Mouse (Mus musculus): ENCODE data around the gene Mical2.
A peak's percentile ranks its signal among the peaks of the same experiment; 100 is the strongest.

Gene Mical2

GRCm38 (mm10) chr7:112399425-112400170 lies 173.9 kb downstream of the Mical2 start:
- DNase-seq (ENCODE audit: low read depth, low spot score): no peak

DNA sequence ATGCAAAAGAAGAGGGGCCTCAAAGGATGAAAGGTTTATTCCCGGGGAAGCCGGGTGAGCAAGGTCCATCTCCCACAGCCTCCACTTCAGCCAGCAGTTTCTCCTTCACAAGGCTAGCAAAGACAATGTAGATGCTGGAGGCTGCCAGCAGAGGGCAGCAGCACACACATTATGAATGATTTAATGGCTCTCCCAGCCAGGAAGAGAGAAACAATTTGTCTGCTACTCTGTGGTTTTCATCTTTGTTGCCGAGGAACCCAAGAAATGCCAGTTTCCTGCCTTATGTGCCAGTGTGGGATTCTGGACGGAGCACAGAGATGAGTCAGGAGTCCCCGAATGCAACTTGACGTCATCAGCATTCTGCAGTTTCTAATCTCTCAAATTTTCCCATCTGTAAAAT lies 174.5 kb downstream of the Mical2 start:
- DNase-seq (ENCODE audit: low read depth, low spot score): peak; percentile 60

DNA sequence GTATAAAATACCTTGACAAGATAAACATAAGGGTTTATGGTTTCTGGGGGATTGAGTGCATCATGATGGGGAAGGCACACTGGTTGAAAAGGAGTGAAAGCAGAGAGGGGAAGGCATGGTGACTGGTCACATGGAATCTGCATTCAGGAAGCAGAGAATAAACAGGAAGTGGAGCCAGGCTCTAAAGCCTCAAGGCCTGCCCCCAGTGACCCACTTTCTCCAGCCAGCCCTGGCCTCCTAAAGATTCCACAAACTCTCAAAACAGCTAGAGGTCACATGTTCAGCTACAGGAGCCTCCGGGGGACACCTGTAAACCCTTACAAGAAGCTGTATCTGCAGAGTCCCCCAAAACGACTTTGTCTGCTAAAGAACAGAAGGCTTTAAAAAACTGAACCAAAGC lies 179.4 kb downstream of the Mical2 start:
- no peak for DNase-seq (ENCODE audit: low read depth, low spot score)

GRCm38 (mm10) chr7:112405578-112405977 lies 179.9 kb downstream of the Mical2 start:
- no peak for DNase-seq (ENCODE audit: low read depth, low spot score)

DNA sequence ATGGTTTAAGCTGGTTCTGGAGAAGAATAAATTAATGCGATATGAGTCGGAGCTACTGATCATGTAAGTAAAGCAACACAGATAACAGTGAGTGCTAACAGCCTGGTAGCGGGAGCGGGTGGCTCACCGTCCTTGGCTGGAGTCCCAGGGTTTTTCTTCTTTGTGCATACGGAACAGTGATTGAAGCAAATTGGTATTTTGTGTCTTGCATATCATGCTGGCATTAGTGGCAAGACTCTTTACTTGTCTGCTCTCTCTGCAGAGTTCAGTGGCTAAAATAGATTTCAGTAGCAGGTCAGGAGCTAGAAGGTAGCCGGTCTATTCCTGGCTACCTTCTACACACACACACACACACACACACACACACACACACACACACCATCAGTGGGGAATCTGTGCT lies 181.9 kb downstream of the Mical2 start:
- DNase-seq (ENCODE audit: low read depth, low spot score): no peak

GRCm38 (mm10) chr7:112409991-112410390 lies 184.3 kb downstream of the Mical2 start:
- DNase-seq (ENCODE audit: low read depth, low spot score): no peak

DNA sequence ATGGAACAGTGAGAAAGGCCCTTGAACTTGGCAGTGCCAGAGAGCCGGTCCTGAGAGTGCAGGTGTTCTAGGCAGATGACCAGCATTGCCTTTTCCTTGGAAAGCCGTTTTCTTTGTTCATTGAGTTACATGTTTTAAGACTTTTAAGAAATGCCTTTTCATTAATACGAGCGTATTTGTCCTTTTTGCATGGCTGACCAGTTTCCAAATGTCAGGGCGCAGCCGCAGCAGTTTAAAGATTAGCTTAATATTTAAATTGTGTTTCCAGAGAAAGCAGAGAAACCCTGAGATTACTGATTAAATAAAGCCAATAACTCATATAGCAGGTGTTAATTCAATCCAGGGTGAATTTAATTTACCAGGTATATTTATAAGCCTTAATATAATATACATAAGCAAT lies 187.6 kb downstream of the Mical2 start:
- DNase-seq (ENCODE audit: low read depth, low spot score): no peak

DNA sequence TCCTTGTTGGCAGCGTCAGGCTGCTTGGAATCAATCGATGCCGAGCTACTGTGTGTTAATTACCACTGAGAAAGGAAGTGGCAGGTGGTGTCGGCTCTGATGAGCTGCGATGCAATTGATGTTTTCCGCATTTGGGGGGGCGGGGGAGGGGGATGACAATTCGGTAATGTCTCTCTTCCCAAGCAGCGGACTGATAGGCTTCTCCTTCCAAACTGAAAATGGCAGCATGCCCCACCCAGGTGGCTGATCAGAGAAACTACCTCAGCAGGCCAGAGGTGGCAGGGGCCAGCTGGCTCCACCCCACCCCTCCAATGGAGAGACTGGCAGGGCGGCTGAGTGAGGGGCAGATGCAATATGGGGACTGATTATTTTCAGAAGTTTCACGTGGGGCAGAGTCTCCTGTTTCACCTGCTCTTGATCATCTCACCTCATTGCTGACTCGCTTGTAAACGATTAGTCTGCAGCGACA lies 190.4 kb downstream of the Mical2 start:
- no peak for DNase-seq (ENCODE audit: low read depth, low spot score)

GRCm38 (mm10) chr7:112416730-112417513 lies 191.3 kb downstream of the Mical2 start:
- DNase-seq (ENCODE audit: low read depth, low spot score): no peak

GRCm38 (mm10) chr7:112417598-112417997 lies 191.9 kb downstream of the Mical2 start:
- no peak for DNase-seq (ENCODE audit: low read depth, low spot score)

- no peak for DNase-seq (ENCODE audit: low read depth, low spot score)
Observed at GRCm38 (mm10) chr7:112423438-112423837, 197.8 kb downstream of the Mical2 start.

DNA sequence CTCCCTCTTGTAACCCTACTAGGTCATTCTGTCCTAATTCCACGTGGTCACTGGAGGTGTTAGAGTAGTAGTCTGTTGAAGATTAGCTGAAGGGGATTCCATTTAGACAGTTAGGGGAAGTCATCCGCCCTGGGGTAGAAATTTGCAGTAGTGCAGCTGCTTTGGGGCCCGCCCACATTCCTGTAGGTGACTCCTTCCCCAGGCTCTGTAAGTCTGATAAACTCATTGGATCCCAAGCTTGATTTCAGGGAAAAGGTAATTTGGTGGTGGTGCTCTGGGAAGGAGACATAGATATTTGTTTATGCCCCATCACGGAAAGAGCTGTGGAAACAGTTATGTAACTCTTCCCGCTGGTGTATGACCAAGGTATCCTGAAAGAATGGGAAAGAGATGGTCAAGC lies 201.2 kb downstream of the Mical2 start:
- no peak for DNase-seq (ENCODE audit: low read depth, low spot score)

DNA sequence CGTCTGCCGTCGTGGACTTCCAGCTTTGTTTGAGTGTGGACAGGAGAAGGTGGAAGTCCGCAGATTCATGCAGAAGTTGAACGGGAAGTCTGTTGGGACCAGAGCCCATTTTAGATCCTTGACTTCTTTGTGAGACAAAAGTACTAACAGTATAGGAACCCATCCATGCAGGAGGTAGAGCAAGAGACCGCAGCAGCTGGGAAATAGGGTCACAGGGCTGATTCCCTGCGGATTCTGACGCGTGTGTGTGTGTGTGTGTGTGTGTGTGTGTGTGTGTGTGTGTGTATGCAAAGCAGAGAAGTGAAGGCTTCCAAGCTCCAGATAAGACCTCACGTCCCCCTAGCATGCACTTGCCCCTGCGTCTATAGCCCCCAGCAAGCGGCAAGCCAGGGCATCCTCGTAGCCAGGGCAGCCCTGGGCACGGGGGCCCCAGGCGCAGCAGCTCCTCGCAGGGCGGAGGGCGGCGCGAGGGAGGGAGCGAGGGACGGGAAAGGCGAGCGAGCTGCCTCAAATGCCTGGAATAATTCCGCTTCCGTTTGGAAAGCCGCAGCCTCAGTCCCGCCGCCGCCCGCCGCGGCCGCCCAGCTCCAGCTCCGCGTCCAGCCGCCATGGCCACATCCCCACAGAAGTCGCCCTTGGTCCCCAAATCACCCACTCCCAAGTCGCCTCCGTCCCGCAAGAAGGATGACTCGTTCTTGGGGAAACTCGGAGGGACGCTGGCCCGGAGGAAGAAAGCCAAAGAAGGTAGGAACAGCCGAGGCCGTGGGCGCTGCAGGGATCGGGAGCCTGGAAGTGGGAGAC lies 201.9 kb downstream of the Mical2 start, which contains the start of gene Parva:
Parva (plus strand) TSS at position 149 of the 801 bp plus-strand sequence.
- no peak for DNase-seq (ENCODE audit: low read depth, low spot score)

DNA sequence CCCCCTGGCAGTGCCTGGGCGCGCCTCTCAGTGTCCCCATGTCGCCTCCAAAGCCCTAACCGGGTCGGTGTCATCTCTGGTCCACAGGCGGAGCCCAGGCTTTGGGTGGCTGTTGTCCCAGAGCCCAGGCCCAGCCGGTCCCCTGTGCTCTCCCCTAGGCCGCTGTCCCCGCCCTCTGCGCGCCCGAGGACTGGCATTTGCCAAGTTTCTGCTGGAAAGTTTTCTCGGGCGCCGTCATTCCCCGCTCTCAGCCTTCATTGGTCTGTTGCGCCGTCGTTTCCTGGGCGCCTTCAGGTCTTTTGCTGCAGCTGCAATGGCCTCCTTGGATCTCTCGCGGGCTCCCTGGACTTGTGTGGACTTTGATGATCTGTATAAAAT lies 202.5 kb downstream of the Mical2 start:
- no peak for DNase-seq (ENCODE audit: low read depth, low spot score)

DNA sequence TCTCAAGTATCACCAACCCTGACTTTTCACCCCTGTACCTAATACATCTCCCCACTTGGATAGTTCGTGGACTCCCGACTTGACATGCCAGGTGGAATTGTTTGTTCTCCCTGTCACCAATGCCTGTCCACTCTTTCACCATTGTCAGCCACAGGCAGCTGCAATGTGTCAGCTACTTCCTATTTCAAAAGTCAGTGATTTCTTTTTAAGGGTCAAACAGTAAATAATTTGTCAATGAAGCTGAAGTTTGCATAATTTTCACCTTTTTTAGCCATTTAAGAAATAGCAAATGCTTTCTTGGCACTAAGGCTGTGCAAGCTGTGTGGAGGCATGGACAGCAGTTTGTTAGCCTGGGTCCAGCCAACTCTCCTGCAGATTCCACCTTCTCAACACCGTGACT lies 214.2 kb downstream of the Mical2 start:
- no peak for DNase-seq (ENCODE audit: low read depth, low spot score)

GRCm38 (mm10) chr7:112444152-112444984 lies 218.7 kb downstream of the Mical2 start:
- no peak for DNase-seq (ENCODE audit: low read depth, low spot score)

- DNase-seq (ENCODE audit: low read depth, low spot score): no peak
Observed at GRCm38 (mm10) chr7:112444985-112445367, 219.3 kb downstream of the Mical2 start.

- DNase-seq (ENCODE audit: low read depth, low spot score): no peak
Observed at GRCm38 (mm10) chr7:112446498-112446897, 220.8 kb downstream of the Mical2 start.

GRCm38 (mm10) chr7:112449954-112450700 lies 224.5 kb downstream of the Mical2 start:
- no peak for DNase-seq (ENCODE audit: low read depth, low spot score)

- DNase-seq (ENCODE audit: low read depth, low spot score): no peak
Observed at GRCm38 (mm10) chr7:112452471-112452870, 226.8 kb downstream of the Mical2 start.

All from A20 (cell line).